Mouse (Mus musculus) cortical plate, adult 2 months (tissue): ENCODE data around the gene Pard3b.

Experiments
- CTCF ChIP-seq: fragments of 200-500 bp; IDR thresholded peaks from 2 replicates; pipeline ENCODE4 v1.5.1; 2011; ENCODE audit warnings: mild to moderate bottlenecking, control low read depth, low read length; ENCODE audit not compliant: insufficient read depth; ENCODE audit errors: extremely low read depth
- POLR2A ChIP-seq: fragments of 200-500 bp; IDR thresholded peaks from 2 replicates; pipeline ENCODE4 v1.6.1; 2011; ENCODE audit warnings: mild to moderate bottlenecking, low read length, control low read depth; ENCODE audit not compliant: insufficient read depth; ENCODE audit errors: extremely low read depth

DNA sequence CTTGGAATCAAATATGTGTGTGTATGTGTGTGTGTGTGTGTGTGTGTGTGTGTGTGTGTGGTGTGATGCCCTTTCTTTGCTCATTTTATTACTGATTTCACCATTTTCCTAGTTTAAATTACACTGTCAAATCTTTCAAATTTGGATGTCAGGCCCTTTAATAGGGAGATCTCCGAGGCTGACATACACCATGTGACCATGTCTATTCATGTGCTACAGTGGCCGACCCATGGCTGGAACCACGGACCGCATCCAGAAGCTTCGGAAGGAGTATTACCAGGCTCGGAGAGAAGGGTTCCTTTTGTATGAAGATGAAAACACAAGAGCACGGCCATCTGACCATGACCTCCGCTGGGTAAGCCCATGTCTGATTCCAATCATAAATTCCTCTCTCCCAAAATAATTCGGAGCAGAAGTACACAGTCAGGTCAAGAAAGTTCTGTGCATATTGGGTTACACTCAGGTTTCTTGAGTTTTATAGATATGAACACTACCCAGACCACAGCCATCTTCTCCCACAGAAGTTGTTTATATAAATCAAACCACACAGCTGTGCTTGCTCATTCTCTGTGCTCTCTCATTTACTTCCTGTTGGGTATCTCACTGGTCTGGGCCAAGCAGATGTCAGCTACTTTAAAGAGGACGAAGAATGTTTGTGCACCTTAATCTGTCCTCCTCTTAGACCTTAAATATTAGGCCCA, 894.0 kb downstream of the Pard3b start:
- TF ChIP-seq POLR2A = no peak
- TF ChIP-seq CTCF = no peak
